Mouse (Mus musculus) embryonic fibroblast, embryonic 13.5 days (primary cell): ENCODE data around the gene Lyrm4.

Experiments used
- CTCF ChIP-seq: IDR thresholded peaks from 2 replicates; pipeline ENCODE4 v1.5.1; 2011; ENCODE audit warnings: mild to moderate bottlenecking, control low read depth, low read length, moderate library complexity, borderline replicate concordance; ENCODE audit not compliant: insufficient read depth
- POLR2A ChIP-seq: IDR thresholded peaks from 2 replicates; pipeline ENCODE4 v1.6.1; 2011; ENCODE audit warnings: low read depth, mild to moderate bottlenecking, control low read depth, low read length, moderate library complexity

- no peak for TF ChIP-seq POLR2A
- no peak for TF ChIP-seq CTCF
Measured at GRCm38 (mm10) chr13:36129360-36130054, 12.2 kb upstream of the Lyrm4 start.
